Mouse (Mus musculus) fat pad, adult 2 months (tissue): ENCODE data around the gene Tbx19.

Experiments
- DNase-seq: peaks from one replicate; pipeline ENCODE4 v3.0.0-alpha.2; 2011; ENCODE audit warnings: low read depth, low spot score; ENCODE audit errors: extremely low read depth

Tbx19 gene

DNA sequence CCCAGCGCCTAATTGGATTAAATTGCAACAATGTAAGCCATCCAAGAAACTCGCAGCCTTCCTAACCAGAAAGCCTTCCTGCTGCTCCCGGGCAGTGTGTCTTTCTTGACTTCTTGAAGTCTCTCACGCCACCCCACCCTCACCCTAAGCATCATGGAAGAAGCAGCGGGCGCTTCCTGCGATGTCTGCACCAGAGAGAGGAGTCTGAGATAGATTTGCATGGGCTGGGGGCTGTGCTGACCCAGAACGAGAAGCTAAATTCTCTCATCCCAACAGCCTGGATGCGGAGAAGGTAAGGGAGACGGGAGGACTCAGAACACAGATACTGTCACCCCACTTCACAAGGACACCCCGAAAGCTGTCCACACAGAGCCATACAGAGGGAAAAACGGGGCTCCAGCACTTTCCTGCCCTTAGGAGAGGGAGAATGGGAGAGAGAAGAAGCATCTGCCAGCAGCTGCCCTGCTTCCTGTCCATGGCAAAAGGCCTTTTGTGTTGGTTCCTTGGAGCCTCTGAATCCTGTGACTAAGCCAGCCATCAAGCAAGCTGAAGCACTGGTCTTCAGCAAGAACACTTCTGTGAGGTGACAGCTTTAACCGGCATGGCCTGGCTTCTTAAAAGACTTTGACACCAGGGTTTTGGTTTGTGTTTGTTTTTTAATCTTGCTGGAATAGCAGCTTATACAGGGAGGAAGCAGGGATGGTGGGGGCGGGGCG lies 41.4 kb downstream of the Tbx19 start:
- DNase-seq, result no peak

DNA sequence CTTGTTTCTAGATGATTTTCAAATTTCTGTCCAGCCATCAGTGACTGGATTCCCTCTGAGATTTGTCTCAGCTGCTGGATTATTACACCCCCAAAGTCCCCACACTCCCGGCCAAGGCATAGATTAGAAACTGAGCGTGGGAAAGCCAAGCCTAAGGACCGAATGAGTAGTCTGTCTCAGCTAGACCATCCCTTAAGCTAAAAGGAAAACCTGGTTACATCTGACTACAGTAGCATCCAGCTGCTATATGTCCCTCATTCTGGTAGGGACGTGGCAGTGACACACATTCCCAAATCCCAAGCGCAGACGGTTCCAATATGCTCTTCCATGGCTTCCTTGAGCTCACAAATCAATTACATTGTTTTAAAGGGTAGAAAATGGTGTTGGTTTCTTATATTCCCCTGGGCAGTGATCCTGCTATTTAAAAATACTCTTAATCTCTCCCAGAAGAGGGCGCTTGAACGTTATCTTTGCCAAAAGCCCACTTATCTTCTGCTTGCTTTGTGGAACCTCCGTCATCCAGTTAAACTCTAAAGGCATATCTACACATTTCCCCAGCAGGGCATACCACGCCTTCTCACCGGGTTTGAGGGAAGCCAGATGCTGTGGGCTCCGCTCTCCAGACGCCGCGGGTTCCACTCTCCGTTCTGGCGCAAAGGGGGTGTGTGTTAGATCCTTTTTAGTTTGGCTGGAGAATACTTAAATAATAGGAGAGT lies 46.0 kb downstream of the Tbx19 start:
- DNase-seq, result no peak

DNA sequence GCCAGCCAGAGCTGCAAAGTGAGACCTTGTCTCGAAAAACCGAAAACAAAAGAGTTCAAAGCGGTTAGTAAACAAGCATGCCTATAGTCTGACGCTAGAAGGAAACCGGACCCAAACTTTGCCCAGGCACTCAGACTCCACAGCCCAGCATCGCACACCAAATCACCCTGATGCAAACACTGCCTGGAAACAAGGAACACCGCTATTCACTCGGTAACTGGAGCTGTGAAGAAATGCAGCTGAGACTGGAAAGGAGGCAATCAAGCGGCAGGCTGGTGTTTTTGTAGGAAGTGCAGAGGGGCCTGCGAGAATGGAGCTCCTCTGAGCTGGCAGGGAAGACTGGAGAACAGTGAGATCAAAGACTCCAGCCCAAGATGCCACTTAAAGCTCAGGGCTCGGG lies 46.9 kb downstream of the Tbx19 start:
- no peak for DNase-seq

DNA sequence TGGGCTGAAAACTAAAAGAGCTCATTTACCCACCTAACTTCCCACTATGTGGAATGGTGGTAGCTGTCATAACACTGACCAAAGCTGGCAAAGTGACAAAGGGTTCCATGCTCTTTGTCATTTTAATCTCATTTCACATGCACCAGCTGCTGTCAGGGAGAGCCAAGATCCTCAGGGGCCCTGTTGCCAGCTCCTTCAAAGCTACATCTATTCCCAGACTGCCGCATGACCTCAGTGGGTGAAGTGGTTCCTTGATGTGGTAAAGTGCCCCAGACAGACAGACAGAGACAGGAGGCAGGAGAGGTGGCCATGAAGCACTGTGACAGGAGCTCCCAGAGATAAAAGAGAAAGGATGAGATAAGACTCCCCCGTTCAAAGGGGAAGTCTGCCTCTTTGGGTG lies 49.9 kb downstream of the Tbx19 start:
- no peak for DNase-seq

DNA sequence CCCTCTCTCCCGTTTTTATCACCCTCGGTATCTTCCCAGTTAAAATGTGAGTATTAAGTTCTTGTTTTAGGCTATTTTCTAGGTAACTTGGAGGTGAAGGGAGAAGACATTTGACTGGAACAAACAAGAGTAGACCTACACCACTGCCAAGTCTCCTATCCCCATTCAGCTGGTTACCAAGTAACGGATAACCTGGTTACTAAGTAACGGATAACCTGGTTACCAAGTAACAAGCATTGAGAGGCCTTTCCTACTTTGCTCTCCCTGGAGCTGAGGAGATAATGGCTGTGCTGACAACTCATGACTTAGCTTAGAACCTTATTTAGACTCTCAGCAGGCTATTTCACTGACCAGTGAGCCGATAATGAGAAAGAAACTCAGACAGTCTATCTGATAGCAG lies 51.4 kb downstream of the Tbx19 start:
- no peak for DNase-seq

DNA sequence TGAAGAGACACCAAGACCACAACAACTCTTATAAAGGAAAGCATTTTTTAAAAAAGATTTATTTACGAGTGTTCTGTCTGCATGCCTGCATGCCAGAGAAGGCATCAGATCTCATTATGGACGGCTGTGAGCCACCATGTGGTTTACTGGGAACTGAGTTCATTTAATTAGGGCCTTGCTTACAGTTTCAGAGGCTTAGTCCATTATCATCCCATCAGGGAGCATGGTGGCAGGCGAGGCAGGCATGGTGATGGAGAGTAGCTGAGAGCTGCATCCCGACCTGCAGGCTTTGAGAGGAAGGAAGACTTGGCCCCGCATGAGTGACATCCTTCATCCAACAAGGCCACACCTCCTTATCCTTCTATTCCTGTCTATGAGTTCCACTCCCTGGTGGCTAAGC lies 52.1 kb downstream of the Tbx19 start:
- no peak for DNase-seq

DNA sequence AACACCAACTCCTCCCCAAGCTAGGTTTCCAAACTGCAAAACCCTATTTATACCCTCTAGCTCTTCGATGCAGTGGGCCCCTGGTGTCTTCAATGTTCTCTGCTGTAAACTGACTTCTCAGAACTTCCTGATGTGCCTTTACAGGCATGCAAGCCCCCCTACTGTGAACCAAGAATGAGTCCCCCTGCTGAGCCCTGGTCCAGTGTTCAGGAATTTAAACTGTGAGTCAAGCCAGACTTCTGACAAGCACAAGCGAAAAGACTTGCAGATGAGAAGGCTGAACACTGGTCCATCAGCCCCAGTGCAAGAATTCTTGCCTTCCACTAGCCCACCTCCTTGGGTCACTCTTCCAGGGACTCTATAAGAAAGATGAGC lies 54.6 kb downstream of the Tbx19 start:
- no peak for DNase-seq

DNA sequence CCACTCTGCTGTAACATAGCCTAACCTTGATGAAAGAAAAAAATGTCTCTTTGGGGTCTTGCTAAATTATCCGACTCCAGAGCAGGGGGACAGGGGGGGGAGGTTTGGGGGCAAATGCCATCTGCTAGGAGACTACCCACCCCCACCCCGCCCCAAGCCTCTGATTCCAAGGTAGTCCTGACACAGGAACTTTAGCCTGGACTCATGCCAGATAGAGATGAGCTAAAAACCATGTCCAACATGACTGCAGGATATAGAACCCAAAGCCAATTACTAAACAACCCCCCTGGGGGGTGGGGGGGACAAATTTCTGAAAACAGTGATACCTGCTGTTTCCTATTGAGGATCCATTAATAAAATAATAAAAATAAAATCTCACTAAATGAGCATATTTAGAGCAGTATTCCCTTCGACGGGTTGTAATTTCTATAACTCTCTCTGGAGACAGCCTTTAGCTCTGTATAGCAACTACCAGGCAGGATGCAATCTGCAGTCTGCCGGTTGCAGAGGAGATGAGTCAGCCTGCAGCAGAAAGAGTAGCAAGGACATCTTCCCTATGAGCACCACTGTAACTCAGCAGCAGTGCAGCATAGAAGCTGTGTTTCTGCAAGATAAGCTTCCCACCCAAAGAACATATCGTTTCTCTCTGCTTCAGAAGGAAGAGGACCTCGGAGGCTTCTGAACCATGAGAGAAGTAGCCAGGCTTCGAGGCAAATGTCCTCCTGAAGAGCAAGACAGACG lies 55.1 kb downstream of the Tbx19 start:
- no peak for DNase-seq

DNA sequence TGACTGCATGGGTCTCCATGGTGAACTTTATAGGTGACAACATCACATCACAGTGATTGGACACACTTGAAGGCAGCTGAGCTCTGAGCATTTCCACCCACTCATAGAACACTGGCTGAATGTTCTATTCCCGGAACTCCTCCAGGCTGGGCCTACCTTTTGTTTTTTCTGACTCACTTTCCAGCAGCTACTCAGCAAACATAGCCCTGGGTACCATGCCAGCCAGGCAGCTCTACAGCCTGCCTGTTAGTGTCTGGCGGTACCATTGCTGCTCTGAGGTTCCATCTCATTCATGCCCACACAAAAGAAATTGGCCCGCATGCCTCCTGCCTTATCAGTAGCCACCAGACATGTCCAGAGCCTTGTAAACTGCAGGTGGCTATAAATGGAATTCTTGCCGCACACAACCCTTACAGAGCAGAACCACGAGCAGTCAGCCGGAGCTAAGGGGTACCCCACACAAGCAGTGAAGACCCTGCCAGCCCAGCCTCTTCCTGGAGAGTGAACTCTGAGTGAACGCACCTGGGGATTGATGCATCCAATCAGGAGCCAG lies 55.8 kb downstream of the Tbx19 start:
- DNase-seq, result no peak

DNA sequence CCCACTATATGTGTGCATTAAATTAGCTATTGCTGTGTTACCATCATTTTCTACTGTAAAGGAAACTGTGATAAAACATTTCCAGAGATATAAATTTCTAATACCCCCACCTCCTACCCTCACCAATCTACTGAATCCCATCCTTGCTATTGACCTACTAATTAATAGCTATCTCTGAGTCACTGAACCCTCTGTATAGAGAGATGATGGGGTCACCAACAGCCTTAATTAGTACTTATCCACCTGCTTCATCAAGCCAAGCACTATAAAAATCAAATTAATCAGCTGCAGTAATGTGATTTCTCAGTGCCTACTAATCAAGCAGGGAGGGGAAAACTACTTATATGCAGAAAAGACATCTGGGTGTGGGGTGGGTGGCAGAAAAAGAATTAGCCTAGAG lies 61.0 kb downstream of the Tbx19 start:
- DNase-seq, result no peak

DNA sequence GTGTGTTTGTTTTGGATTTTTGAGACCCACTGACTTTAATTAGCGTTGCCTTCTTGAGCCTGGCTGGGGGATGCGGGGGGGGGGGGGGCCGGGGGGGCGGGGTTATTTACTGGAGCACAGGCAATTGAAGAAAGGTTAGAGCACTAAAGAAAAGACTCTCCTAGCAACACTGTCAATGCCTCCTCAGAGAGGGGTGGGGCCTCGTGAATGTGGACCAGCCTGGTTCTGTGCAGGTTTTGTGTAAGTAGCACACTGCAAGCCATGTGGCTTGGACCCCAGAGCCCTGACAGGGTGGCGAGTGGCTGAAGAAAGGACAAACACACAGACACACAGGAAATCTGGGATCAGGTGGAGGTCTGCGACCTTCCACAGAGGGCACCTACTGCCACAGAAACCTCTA lies 65.7 kb downstream of the Tbx19 start:
- no peak for DNase-seq

DNA sequence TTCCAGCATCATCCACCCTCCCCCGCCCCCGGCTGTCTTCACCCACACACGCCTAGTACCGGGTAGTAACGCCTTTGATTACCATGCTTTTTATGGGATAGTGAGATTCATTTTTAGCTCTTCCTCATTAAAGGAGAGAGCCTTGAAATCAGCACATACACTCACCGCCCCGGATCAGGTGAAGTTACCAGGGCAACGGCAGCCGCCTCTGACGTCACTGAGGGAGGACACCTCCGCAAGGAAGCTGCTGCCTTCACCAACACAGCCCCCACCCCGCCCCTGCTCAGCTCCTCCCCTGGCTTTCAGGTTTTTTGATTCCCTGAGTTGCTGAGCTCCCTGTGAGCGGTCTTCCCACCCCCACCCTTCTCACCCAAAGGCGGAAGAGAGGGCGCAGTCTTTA lies 68.9 kb downstream of the Tbx19 start:
- DNase-seq, result no peak

DNA sequence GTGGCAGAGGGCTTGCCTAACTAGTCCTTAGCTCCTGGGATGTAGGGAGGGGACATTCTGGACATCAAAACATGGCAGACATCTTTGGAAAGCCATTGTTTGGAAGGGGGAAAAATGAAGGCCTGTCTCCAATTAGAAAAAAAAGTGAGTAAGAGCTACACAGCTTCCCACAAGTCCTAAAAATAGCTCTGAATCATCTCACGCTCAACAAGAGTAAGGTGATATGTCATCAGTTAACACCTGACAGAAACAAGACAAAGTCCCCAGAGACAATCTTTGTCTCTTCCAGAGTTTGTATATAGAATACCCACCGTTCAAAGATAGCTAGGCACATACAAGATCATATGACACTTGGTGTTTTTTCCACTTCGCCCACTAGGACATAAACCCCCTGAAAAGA lies 71.0 kb downstream of the Tbx19 start:
- DNase-seq, result no peak
